Mouse (Mus musculus) midbrain, embryonic 16.5 days (tissue): ENCODE measurements around the gene Ktn1. TPM values are rescaled to one million over a fixed set of nuclear protein-coding genes. Genes with fewer than 3 reads are reported as not detected.

Experiments used
- ATAC-seq: fragments of 200-750 bp; cut with Nextera tagmentation; 2 replicates; pipeline ENCODE4 v1.8.0; 2017; ENCODE audit warnings: moderate TSS enrichment
- H3K27ac ChIP-seq: fragments of 300-500 bp; sonication (generic); 2 replicates; pipeline ENCODE4 v1.5.1; 2014; ENCODE audit warnings: mild to moderate bottlenecking, low read length, mixed read lengths
- H3K27me3 ChIP-seq: fragments of 300-500 bp; sonication (generic); 2 replicates; pipeline ENCODE4 v1.6.1; 2014; ENCODE audit warnings: low read depth, low read length, mixed read lengths; ENCODE audit not compliant: control insufficient read depth, insufficient read depth
- H3K36me3 ChIP-seq: fragments of 300-500 bp; sonication (generic); 2 replicates; pipeline ENCODE4 v1.6.1; 2014; ENCODE audit warnings: mild to moderate bottlenecking, low read length, moderate library complexity, mixed read lengths; ENCODE audit not compliant: control insufficient read depth, insufficient read depth
- H3K4me1 ChIP-seq: fragments of 300-500 bp; sonication (generic); 2 replicates; pipeline ENCODE4 v1.6.1; 2014; ENCODE audit warnings: mild to moderate bottlenecking, low read length, mixed read lengths; ENCODE audit not compliant: control insufficient read depth, insufficient read depth
- H3K4me2 ChIP-seq: fragments of 300-500 bp; sonication (generic); 2 replicates; pipeline ENCODE4 v1.6.1; 2014; ENCODE audit warnings: mild to moderate bottlenecking, low read length, mixed read lengths
- H3K4me3 ChIP-seq: fragments of 300-500 bp; sonication (generic); 2 replicates; pipeline ENCODE4 v1.5.1; 2014; ENCODE audit warnings: low read depth, mild to moderate bottlenecking, low read length, moderate library complexity, mixed read lengths
- H3K9ac ChIP-seq: fragments of 300-500 bp; sonication (generic); 2 replicates; pipeline ENCODE4 v1.6.1; 2014; ENCODE audit warnings: low read depth, low read length, mixed read lengths
- H3K9me3 ChIP-seq: fragments of 300-500 bp; sonication (generic); replicated peaks from 2 replicates; pipeline ENCODE4 v1.6.1; 2014; ENCODE audit warnings: mild to moderate bottlenecking, low read length, mixed read lengths; ENCODE audit not compliant: control insufficient read depth, poor library complexity, severe bottlenecking
- WGBS: fragments of 180-500 bp; shearing (Covaris S2); extraction: QIAGEN DNeasy Blood & Tissue Kit; methylation state at CpG from one replicate; pipeline ENCODE4 v1.1.7; 2014; 5-methylcytosine and 5-hydroxymethylcytosine counted together
- polyA plus RNA-seq: library from polyadenylated mRNA; unstranded; fragments of >200 nt; fragmentation: Nextera tagmentation; extraction: Ambion mirVana; gene quantifications from 2 replicates; pipeline ENCODE4 v1.2.1, GENCODE M21; 2015

Ktn1 gene
- polyA plus RNA-seq, 1 experiment from 2014 or later, result 62.5 TPM

DNA sequence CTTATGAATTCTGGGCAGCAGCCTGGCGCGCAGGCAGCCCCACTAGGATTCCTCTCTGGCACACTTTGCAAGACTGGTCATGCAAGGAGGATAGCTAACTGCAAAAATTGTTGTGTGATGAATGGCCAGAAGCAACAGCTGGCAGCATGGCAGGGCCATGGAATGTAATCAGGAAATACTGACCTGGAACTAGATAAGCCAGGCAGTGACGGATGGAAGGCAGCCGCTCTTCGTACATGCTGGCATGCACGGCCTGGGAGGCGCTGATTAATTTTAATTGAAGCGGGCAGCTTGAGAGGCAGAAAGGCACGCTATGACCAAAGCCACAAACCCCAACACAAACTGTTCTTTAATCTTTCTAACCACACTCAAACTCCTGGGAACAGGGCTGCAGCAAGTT, 13.8 kb upstream of the Ktn1 start:
- no peak overlapping the region for H3K27ac ChIP-seq
- no peaks in the 10 kb centered on the region for H3K9me3 ChIP-seq
- H3K27me3 ChIP-seq, result no peaks in the 10 kb centered on the region
- 61% methylated on average over 9 of the region's 9 CpGs for WGBS
- peak; percentile 60 for ATAC-seq
- no peak overlapping the region for H3K9ac ChIP-seq
- H3K4me1 ChIP-seq, result peaks cover 10% of the 10 kb centered on the region; the same call in 1 of the 2 replicates
- H3K4me3 ChIP-seq, result no peak overlapping the region
- H3K36me3 ChIP-seq, result no peaks in the 10 kb centered on the region
- H3K4me2 ChIP-seq, result peak overlapping the region; percentile 16

DNA sequence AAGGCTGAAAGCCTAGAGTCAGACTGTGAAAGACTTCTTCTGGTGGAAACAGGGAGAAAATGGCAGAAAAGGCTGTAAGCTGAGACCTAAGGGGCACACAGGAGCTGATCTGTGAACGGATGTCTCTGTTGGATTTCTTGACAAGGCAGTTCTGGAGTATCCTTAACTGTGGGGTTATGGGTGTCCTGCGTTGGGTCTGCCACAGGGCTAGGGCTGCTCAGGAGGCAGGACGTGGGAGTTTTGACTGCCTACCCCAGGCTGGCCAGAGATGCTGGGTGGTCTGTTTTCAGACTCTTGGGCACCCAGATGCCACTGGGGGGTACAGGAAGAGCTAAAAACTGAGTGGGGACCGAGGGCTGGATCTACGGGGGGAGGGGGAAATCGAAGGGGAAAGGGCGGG, 13.4 kb upstream of the Ktn1 start:
- Histone ChIP-seq H3K9ac (no peak overlapping the region), H3K27ac (no peak overlapping the region), H3K27me3 (no peaks in the 10 kb centered on the region), H3K4me1 (peaks cover 10% of the 10 kb centered on the region; the same call in 1 of the 2 replicates), H3K9me3 (no peaks in the 10 kb centered on the region), H3K36me3 (no peaks in the 10 kb centered on the region), H3K4me3 (no peak overlapping the region), H3K4me2 (no peak overlapping the region)
- no peak for ATAC-seq
- WGBS, result 64% methylated on average over 6 of the region's 7 CpGs

DNA sequence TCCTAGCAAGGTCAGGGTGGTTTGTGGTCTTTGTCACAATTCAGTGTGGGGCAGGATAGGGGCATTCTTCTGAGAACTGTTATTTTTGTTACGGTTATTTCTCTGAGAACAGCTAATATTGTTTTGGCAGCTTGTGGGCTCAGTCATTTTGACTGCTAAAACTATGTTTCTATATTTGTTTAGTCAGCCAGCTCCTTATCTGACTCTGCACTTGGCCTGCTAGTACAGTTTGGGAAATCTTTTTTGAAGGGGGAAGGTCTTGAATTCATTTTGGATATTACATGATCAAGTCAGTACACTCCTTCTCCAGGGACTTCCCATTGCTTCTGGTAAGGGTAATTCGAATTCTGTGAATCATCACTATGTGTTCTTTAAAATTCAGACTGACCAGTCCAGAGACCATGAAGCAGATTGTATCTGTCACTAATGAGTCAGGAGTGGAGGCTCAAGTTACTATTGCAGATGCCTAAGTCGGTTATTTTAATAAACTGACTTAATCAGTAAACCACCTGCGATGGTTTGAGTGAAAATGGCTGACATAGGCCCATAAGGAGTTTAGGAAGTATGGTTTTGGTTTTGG, 9.8 kb upstream of the Ktn1 start:
- Histone ChIP-seq H3K9me3 (no peaks in the 10 kb centered on the region), H3K36me3 (no peaks in the 10 kb centered on the region), H3K9ac (no peak overlapping the region), H3K4me3 (no peak overlapping the region), H3K27ac (no peak overlapping the region), H3K4me2 (no peak overlapping the region), H3K4me1 (peaks cover 10% of the 10 kb centered on the region; the same call in 1 of the 2 replicates), H3K27me3 (no peaks in the 10 kb centered on the region)
- no peak for ATAC-seq
- 83% methylated on average over 4 of the region's 4 CpGs for WGBS

DNA sequence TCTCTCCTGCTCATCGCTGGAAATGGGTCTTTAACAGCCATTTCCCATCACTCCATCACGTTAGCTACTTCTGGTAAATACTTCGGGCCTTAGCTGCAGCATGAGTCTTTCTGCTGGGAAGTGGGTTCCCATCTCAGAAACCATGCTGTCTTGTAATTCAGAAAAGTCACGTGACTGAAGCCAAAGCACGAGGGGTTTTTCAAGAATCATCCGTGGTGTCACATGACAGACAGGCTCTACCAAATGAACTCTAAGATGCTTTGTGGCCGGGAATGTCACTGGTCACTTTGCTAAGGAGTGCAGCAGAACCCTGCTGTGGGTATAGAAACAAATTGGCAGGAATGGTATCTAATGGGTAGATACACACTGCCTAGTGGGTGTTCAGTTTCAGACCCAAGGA, 2.6 kb upstream of the Ktn1 start:
- Histone ChIP-seq H3K27ac (no peak overlapping the region), H3K4me1 (peaks cover 10% of the 10 kb centered on the region), H3K4me3 (no peak overlapping the region), H3K27me3 (no peaks in the 10 kb centered on the region), H3K36me3 (no peaks in the 10 kb centered on the region), H3K9ac (no peak overlapping the region), H3K4me2 (no peak overlapping the region), H3K9me3 (no peaks in the 10 kb centered on the region)
- 62% methylated on average over 7 of the region's 7 CpGs for whole genome bisulfite sequencing
- ATAC-seq, result no peak

DNA sequence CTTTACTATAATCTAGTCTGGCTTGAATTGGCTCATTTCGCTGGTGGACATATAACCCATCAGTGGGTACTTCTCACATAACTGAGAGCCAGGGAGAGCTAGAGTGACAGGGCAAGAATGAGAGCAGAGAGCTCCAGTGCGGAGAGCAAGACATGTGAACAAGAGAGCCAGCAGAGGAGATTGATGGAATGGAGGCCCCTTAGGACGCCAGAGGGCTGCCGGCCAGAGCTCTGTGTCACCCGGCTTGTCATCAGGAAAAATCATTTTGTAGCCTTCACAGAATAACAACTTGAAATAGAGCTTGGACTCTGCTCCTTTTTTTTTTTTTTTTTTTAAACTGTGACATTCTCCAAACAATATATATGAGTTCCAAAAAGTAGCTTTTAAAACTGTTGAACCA, 2.0 kb upstream of the Ktn1 start:
- Histone ChIP-seq H3K36me3 (no peaks in the 10 kb centered on the region), H3K4me1 (peaks cover 15% of the 10 kb centered on the region), H3K4me3 (no peak overlapping the region), H3K9me3 (no peaks in the 10 kb centered on the region), H3K9ac (no peak overlapping the region), H3K27me3 (no peaks in the 10 kb centered on the region), H3K4me2 (no peak overlapping the region), H3K27ac (no peak overlapping the region)
- WGBS, result 57% methylated on average over 5 of the region's 5 CpGs
- no peak for ATAC-seq

DNA sequence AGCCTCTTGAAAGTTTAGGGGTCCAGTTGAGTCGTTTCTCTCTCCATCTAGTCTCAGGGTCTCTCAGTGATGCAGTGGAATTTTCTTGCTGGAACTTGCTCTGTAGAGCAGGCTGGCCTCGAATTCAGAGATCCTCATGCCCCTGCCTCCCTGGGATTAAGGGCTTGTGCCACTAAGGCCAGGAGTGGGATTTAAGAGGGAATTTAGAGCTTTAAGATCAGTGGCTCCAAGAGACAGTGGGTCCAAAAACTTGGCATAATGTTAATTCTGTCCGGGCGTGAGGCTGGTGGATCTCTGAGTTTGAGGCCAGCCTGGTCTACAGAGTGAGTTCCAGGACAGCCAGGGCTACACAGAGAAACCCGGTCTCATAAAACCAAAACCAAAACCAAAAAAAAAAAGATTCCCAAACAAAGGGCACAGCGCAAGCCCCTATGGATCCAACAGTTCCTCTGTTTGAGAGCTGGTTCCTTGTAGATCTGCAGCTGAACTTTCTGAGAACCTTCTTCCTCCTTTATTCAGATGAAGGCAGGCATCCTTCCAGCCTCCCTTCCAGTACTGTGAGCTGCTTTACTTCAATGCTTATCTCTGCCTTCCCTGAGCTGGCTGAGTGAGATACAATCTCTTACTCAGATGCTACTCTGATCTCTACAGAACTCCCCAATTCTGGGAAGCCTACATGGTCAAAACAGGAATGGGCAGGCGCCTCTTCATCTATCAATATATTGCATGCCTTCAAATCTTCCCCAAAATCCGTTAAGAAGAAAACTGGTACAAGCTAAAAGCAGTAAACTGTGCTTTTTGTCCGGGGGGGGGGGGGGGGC, 1.3 kb upstream of the Ktn1 start:
- H3K27ac ChIP-seq, result no peak overlapping the region
- ATAC-seq, result no peak
- no peaks in the 10 kb centered on the region for H3K9me3 ChIP-seq
- no peaks in the 10 kb centered on the region for H3K27me3 ChIP-seq
- 71% methylated on average over 8 of the region's 9 CpGs for WGBS
- H3K36me3 ChIP-seq, result no peaks in the 10 kb centered on the region
- no peak overlapping the region for H3K4me3 ChIP-seq
- H3K4me1 ChIP-seq, result peaks cover 20% of the 10 kb centered on the region
- no peak overlapping the region for H3K4me2 ChIP-seq
- no peak overlapping the region for H3K9ac ChIP-seq

DNA sequence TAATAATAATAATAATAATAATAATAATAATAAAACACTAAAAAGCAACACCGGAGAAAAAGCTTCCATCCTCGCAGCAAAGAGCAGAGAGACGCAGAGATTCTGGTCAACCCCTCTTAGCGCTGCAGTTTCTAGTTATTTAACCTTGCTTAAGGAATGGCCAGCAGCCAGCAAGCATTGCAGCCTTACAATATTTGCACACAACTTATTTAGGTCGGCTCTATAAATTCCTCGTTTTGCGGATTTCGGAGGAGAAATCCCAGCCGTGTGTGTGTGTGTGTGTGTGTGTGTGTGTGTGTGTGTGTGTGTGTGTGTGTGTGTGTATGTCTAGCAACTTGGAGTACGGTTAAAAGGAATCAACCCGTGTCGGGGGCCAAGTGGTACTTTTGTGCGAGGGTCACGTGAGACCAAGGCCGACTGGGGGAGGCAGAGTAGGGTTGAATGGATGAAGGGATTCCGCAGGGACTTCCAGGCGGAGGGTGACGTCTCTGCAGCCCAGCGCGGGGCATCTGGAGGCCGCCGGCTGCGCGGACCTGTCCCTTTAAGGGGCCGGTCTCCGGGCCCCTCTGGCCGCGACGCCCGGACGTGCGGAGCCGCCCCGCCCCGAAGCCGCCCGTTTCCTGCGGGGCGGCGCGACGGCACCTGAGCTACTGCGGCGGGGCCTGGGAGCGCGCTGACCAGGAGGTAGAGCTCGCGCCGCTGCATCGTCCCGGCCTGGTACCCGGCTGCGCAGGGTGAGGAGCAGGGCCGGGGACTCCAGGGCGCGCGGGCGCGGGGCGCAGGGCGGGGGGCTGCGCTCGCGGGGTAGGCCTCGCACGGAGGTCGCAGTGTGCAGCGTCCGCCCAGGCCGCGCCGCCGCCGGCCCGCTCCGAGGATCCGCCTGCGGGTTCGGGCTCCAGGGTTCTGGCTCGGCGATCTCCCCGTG, 720 bp downstream of the Ktn1 start:
- peak overlapping the region; percentile 99 for H3K4me3 ChIP-seq
- no peaks in the 10 kb centered on the region for H3K27me3 ChIP-seq
- peaks cover 20% of the 10 kb centered on the region for H3K4me1 ChIP-seq
- H3K9ac ChIP-seq, result peak overlapping the region; percentile 97
- H3K9me3 ChIP-seq, result no peaks in the 10 kb centered on the region
- H3K4me2 ChIP-seq, result peak overlapping the region; percentile 60
- ATAC-seq, result peak; percentile 95
- peak overlapping the region; percentile 87 for H3K27ac ChIP-seq
- under 1% methylated on average over 61 of the region's 82 CpGs for WGBS
- no peaks in the 10 kb centered on the region for H3K36me3 ChIP-seq

DNA sequence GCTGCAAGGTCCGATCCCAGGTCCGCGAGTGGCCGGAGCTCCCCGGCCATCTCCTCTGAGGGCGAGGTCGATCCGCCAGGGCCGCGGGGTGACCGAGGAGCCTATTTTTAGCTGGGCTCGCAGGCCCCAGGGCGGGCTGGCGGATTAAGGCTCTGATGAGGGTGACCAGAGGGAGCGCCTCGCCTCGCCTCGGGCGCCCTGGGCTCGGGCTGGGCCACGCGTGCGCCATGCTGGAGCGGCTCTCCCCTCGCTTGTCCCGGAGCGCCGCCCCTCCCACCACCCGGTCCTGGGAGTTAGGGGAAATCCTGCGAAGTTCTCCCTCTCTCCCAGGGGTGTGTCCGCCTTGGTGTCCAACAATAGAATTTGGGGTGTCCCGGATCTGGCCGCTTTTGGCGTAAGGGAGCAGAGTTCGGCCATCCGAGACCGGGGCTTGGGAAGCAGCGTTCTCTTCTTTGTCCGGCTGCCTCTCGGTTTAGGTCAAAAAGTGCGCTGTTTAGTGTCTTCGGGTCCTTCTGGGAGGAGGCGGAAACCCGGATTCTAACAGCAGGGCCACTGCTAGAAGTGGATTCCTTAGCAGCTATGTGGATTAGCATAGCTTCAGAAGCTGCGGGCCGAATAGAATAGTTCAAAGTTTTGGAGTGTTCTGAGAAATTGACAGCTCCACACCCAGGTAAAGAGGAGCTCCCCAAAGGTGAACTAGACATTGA, 1.5 kb downstream of the Ktn1 start:
- H3K4me3 ChIP-seq, result peak overlapping the region; percentile 99
- peak overlapping the region; percentile 97 for H3K9ac ChIP-seq
- peak overlapping the region; percentile 87 for H3K27ac ChIP-seq
- 0% methylated on average over 46 of the region's 46 CpGs for WGBS
- H3K4me2 ChIP-seq, result peak overlapping the region; percentile 60
- H3K9me3 ChIP-seq, result no peaks in the 10 kb centered on the region
- H3K27me3 ChIP-seq, result no peaks in the 10 kb centered on the region
- no peaks in the 10 kb centered on the region for H3K36me3 ChIP-seq
- H3K4me1 ChIP-seq, result peaks cover 20% of the 10 kb centered on the region
- ATAC-seq, result peak; percentile 90
